Mouse (Mus musculus): ENCODE measurements around the gene Prpf4b. TPM values are rescaled to one million over a fixed set of nuclear protein-coding genes. Genes with fewer than 3 reads are reported as not detected.
"Not testable (repeated sequence)": the region's sequence is repeated elsewhere in the genome, so short reads cannot be mapped to it uniquely, and the experiment has no call there.

Prpf4b gene
- polyA plus RNA-seq, 1 experiment from 2014 or later: 41.7 TPM

- H3K4me1 ChIP-seq (replicated peaks); DNase-seq; H3K27me3 ChIP-seq; H3K36me3 ChIP-seq; H3K4me3 ChIP-seq (replicated peaks); H3K27ac ChIP-seq; H3K9ac ChIP-seq; H3K9me3 ChIP-seq (replicated peaks); H3K4me2 ChIP-seq: not testable (repeated sequence)
- 36% methylated on average over 2 of the region's 2 CpGs for WGBS (ENCODE audit: insufficient replicate concordance)
- ATAC-seq (ENCODE audit: low read depth): 0 out of 2 replicates have a peak, but pooled peaks have one; percentile 58
Observed at GRCm38 (mm10) chr13:34951437-34951836, 76.3 kb downstream of the Prpf4b start.

Other genes with a start within 250 kb of the Prpf4b start
- gene Pxdc1, start 221.8 kb upstream of the Prpf4b start, polyA plus RNA-seq (2015; fragmentation: Nextera tagmentation; extraction: Ambion mirVana): 8.1 and 8.6 TPM in 2 replicates
- 0.09 TPM in 1 of 2 replicates, not detected in the other for gene Fam50b, start 140.5 kb upstream of the Prpf4b start, polyA plus RNA-seq (2015; fragmentation: Nextera tagmentation; extraction: Ambion mirVana)
- 0.35 and 0.44 TPM in 2 replicates for gene Fam217a, start 49.0 kb downstream of the Prpf4b start, polyA plus RNA-seq (2015; fragmentation: Nextera tagmentation; extraction: Ambion mirVana)
- not detected in 2 replicates for gene 4933417A18Rik, start 49.1 kb downstream of the Prpf4b start, polyA plus RNA-seq (2015; fragmentation: Nextera tagmentation; extraction: Ambion mirVana)
- gene Eci3, start 88.5 kb downstream of the Prpf4b start, polyA plus RNA-seq (2015; fragmentation: Nextera tagmentation; extraction: Ambion mirVana): 0.18 TPM in 1 of 2 replicates, not detected in the other
- gene Eci2, start 151.8 kb downstream of the Prpf4b start, polyA plus RNA-seq (2015; fragmentation: Nextera tagmentation; extraction: Ambion mirVana): 50.4 and 55.4 TPM in 2 replicates

Measured in liver, embryonic 13.5 days (tissue).